Mouse (Mus musculus) cerebellum, adult 2 months (tissue): ENCODE data around the gene Sfxn2.

ENCODE experiments used
- CTCF ChIP-seq: fragments of 200-500 bp; IDR thresholded peaks from 2 replicates; pipeline ENCODE4 v1.5.1; 2011; ENCODE audit warnings: low read depth, mild to moderate bottlenecking, control low read depth, low read length, moderate library complexity, borderline replicate concordance; ENCODE audit not compliant: insufficient read depth
- POLR2A ChIP-seq: fragments of 200-500 bp; IDR thresholded peaks from 2 replicates; pipeline ENCODE4 v1.6.1; 2011; ENCODE audit warnings: low read length, control low read depth, borderline replicate concordance; ENCODE audit not compliant: insufficient read depth

DNA sequence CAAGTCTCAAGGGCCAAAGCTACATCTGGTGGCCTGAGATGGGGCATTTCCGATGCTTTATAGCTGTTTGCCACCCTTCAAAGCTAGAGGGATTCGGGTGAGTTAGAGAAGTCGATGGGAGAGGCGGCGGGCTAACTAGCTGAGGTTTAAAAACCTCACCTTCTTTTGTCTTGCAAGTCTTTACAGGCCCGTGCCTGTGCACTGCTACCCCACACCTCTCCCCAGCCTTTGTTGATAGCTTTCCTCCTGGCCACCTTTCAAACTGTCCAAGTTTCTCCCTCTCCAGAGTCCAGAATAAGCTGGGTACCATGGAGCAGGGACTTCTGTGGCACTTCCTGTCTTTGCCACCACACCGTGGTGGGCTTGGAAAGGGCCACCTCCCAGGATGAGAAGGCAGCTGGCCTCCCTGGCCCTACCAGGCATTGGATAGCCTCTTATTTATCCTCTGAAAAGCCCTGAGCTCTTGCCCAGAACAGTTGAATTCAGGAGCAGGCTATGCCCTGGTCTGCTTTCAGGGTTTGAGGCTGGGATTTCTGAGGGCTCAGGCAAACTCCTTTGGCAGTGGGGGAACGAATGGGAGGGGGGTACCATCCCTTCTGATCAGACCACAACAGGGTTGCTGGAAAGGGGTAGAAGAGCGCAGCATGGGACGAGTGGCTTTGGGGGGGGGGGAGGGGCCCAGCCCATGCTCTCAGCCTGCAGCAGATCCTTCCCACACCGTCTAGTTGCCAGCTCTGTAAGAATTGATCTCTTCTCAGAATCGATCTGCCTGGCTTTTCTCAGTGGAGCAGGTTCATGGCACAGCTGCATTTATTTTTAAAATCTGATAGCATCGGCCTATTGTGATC, 43.3 kb upstream of the Sfxn2 start:
- TF ChIP-seq CTCF (no peak), POLR2A (no peak)
